Mouse (Mus musculus): Measurements from ENCODE around the gene Plk1. TPM values are rescaled to one million over a fixed set of nuclear protein-coding genes. Genes with fewer than 3 reads are reported as not detected.

Plk1 gene
- polyA plus RNA-seq, 1 experiment from 2014 or later = 50.9 TPM

DNA sequence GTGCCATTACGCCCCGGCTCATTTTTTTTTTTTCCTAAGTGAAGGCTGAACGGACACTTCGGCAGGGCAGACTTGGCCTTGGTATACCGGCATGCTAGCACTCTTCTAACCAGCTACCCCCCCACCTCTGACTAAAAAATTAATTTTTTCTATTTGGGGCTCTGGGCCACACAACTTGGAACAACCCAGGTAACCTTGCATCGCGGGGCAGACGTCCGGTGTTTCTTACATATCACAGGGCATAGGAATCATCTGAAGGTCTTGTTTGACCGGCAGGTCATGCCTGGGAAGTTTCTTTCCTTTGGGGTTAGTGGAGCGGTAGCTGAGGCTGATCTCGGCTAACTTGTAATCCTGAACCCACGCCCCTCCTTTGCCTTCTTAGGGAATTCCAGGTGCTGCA is 751 bp upstream of the Plk1 start:
- H3K4me3 ChIP-seq = peak overlapping the region; percentile 74
- peak overlapping the region; percentile 81 for H3K4me2 ChIP-seq (replicated peaks)
- peaks cover 43% of the 10 kb centered on the region for H3K4me1 ChIP-seq
- ATAC-seq (replicated peaks) = no peak; the same call in 1 of the 2 replicates
- 5% methylated on average over 13 of the region's 13 CpGs for WGBS
- no peaks in the 10 kb centered on the region for H3K9me3 ChIP-seq
- no peaks in the 10 kb centered on the region for H3K27me3 ChIP-seq
- peak overlapping the region; percentile 53 for H3K9ac ChIP-seq (replicated peaks)
- peak overlapping the region; percentile 77 for H3K27ac ChIP-seq (replicated peaks)
- no peaks in the 10 kb centered on the region for H3K36me3 ChIP-seq

GRCm38 (mm10) chr7:122160037-122160436 is 798 bp downstream of the Plk1 start:
- WGBS = under 1% methylated on average over 12 of the region's 12 CpGs
- no peak for ATAC-seq (replicated peaks)
- H3K4me2 ChIP-seq (replicated peaks) = peak overlapping the region; percentile 81

DNA sequence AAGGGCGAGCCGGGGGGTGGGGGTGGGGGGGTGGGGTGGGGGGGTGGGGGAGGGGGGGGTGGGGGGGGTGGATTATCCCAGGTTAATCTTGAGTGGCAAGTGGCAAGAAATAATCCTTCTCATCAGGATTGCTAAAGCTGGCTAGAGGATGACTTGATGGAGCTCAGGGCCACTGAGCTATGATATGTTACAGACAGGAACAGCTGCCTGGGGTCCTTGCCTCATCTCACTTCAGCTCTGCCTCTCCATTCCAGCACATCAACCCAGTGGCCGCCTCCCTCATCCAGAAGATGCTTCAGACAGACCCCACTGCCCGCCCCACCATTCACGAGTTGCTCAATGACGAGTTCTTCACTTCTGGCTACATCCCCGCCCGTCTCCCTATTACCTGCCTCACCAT is 4.5 kb downstream of the Plk1 start:
- no peak overlapping the region for H3K4me3 ChIP-seq
- H3K9ac ChIP-seq (replicated peaks) = no peak overlapping the region
- ATAC-seq (replicated peaks) = no peak
- H3K9me3 ChIP-seq = no peaks in the 10 kb centered on the region
- H3K4me1 ChIP-seq = peaks cover 28% of the 10 kb centered on the region
- H3K4me2 ChIP-seq (replicated peaks) = no peak overlapping the region
- H3K27ac ChIP-seq (replicated peaks) = no peak overlapping the region
- WGBS = 90% methylated on average over 8 of the region's 8 CpGs
- no peaks in the 10 kb centered on the region for H3K27me3 ChIP-seq
- H3K36me3 ChIP-seq = peaks cover 27% of the 10 kb centered on the region

More at GRCm38 (mm10) chr7:122160037-122160436, 798 bp downstream of the Plk1 start:
- Histone ChIP-seq H3K9ac (replicated peaks) (peak overlapping the region; percentile 47), H3K27ac (replicated peaks) (no peak overlapping the region), H3K27me3 (no peaks in the 10 kb centered on the region), H3K4me1 (peaks cover 43% of the 10 kb centered on the region), H3K36me3 (peaks cover 6% of the 10 kb centered on the region), H3K4me3 (peak overlapping the region; percentile 74), H3K9me3 (no peaks in the 10 kb centered on the region)

GRCm38 (mm10) chr7:122167203-122167602 is 8.0 kb downstream of the Plk1 start:
- Histone ChIP-seq H3K4me2 (replicated peaks) (no peak overlapping the region), H3K27me3 (no peaks in the 10 kb centered on the region), H3K36me3 (peaks cover 35% of the 10 kb centered on the region), H3K9me3 (no peaks in the 10 kb centered on the region), H3K4me3 (no peak overlapping the region), H3K27ac (replicated peaks) (no peak overlapping the region), H3K9ac (replicated peaks) (no peak overlapping the region), H3K4me1 (no peaks in the 10 kb centered on the region)
- WGBS = 88% methylated on average over 7 of the region's 7 CpGs
- ATAC-seq (replicated peaks) = no peak

GRCm38 (mm10) chr7:122170705-122171104 is 11.5 kb downstream of the Plk1 start:
- Histone ChIP-seq H3K9ac (replicated peaks) (no peak overlapping the region), H3K27me3 (no peaks in the 10 kb centered on the region), H3K4me1 (no peaks in the 10 kb centered on the region), H3K27ac (replicated peaks) (no peak overlapping the region), H3K4me3 (no peak overlapping the region), H3K9me3 (no peaks in the 10 kb centered on the region), H3K36me3 (peaks cover 26% of the 10 kb centered on the region), H3K4me2 (replicated peaks) (no peak overlapping the region)
- ATAC-seq (replicated peaks) = no peak
- WGBS = 88% methylated on average over 6 of the region's 6 CpGs

DNA sequence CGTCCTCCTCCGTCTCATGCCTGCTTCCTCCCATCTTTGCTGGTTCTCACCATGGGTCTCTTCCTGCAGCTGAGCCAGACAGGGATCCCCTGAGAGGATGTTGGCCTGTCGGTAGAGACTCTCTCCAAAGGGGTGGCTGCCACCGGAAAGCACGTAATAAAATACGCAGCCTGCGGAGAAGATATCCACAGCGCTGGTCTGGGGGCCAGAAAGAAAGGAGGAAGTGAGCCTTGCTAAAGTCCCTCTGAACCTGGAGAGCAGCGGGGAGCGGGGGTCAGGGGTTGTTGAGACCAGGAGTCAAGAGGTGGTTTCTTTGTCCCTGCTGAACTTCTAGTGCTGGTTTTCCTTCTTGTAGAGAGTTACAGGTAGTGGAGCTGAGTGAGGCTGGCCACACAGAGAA is 12.4 kb downstream of the Plk1 start:
- Histone ChIP-seq H3K4me2 (replicated peaks) (no peak overlapping the region), H3K9ac (replicated peaks) (no peak overlapping the region), H3K4me1 (no peaks in the 10 kb centered on the region), H3K27ac (replicated peaks) (no peak overlapping the region), H3K27me3 (no peaks in the 10 kb centered on the region), H3K36me3 (peaks cover 17% of the 10 kb centered on the region), H3K9me3 (no peaks in the 10 kb centered on the region), H3K4me3 (no peak overlapping the region)
- ATAC-seq (replicated peaks) = no peak
- whole genome bisulfite sequencing = 85% methylated on average over 10 of the region's 10 CpGs

DNA sequence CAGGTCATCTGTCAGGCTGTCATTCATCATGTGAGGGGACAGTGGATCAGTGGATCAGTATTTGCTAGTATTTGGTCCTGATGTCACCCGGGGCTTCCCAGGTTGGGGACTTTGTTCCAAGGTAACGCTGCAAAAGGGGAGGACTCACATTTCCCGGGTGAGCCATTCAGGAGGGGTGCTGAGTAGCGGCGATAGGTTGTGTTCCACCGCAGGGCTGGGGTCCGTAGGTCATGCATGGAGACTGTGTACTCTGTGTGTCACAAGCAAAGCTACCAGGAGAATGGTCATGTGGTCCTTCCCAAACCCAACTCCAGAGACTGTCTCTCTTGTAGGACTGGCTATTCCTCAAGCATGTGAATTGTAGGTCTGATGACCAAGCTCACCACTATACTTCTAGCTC is 21.5 kb downstream of the Plk1 start:
- WGBS = 92% methylated on average over 7 of the region's 7 CpGs

GRCm38 (mm10) chr7:122184569-122184968 is 25.3 kb downstream of the Plk1 start:
- Histone ChIP-seq H3K27me3 (no peaks in the 10 kb centered on the region), H3K9ac (replicated peaks) (no peak overlapping the region), H3K4me2 (replicated peaks) (no peak overlapping the region), H3K9me3 (no peaks in the 10 kb centered on the region), H3K4me1 (no peaks in the 10 kb centered on the region), H3K4me3 (no peak overlapping the region), H3K27ac (replicated peaks) (no peak overlapping the region), H3K36me3 (no peaks in the 10 kb centered on the region)
- no peak for ATAC-seq (replicated peaks)
- 74% methylated on average over 5 of the region's 5 CpGs for WGBS

More for the DNA sequence above, 21.5 kb downstream of the Plk1 start:
- H3K36me3 ChIP-seq = no peaks in the 10 kb centered on the region
- no peaks in the 10 kb centered on the region for H3K27me3 ChIP-seq
- no peaks in the 10 kb centered on the region for H3K9me3 ChIP-seq
- H3K4me1 ChIP-seq = no peaks in the 10 kb centered on the region
- H3K4me2 ChIP-seq (replicated peaks) = no peak overlapping the region
- H3K9ac ChIP-seq (replicated peaks) = no peak overlapping the region
- no peak for ATAC-seq (replicated peaks)
- H3K27ac ChIP-seq (replicated peaks) = no peak overlapping the region
- no peak overlapping the region for H3K4me3 ChIP-seq

DNA sequence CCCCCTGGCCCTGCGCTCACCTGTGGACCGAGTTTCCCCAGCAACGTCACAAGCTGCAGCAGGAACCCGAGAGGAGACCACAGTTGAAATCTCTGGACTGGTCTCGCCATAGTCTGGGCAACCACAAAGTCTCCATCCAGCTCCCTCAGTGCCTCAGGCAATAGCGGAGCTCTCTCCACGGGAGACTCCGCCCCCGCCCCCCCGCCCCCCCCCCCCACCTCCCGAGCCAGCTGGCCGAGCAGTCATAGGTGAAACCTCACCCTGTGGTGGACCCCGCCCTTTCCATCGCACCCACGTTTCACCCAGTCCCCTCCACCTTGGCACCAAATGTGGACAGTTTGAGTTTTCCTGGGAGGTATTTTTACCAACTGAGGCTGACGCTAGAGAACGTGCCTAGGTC is 26.8 kb downstream of the Plk1 start, which contains the start of gene Ern2:
Ern2 (minus strand) TSS at position 165 of the 400 bp plus-strand sequence.
- ATAC-seq (replicated peaks) = no peak
- Histone ChIP-seq H3K4me1 (no peaks in the 10 kb centered on the region), H3K4me3 (no peak within 1 kb of the TSS), H3K27ac (replicated peaks) (no peak within 1 kb of the TSS), H3K27me3 (no peaks in the 10 kb centered on the region), H3K9me3 (no peaks in the 10 kb centered on the region), H3K36me3 (no peaks in the 10 kb centered on the region), H3K9ac (replicated peaks) (no peak within 1 kb of the TSS; the same call in 1 of the 2 replicates), H3K4me2 (replicated peaks) (peak within 1 kb of the TSS; percentile 15; the same call in 1 of the 2 replicates)
- WGBS = 17% methylated on average over 12 of the region's 17 CpGs

- Histone ChIP-seq H3K9ac (replicated peaks) (no peak overlapping the region), H3K27me3 (no peaks in the 10 kb centered on the region), H3K4me3 (no peak overlapping the region), H3K27ac (replicated peaks) (no peak overlapping the region), H3K4me2 (replicated peaks) (no peak overlapping the region), H3K4me1 (no peaks in the 10 kb centered on the region), H3K36me3 (no peaks in the 10 kb centered on the region), H3K9me3 (no peaks in the 10 kb centered on the region)
- ATAC-seq (replicated peaks) = no peak
- 27% methylated on average over 7 of the region's 7 CpGs for WGBS
Measured at GRCm38 (mm10) chr7:122189484-122189883, 30.2 kb downstream of the Plk1 start.

- Histone ChIP-seq H3K4me1 (no peaks in the 10 kb centered on the region), H3K27me3 (no peaks in the 10 kb centered on the region), H3K9ac (replicated peaks) (no peak overlapping the region), H3K36me3 (no peaks in the 10 kb centered on the region), H3K4me3 (no peak overlapping the region), H3K27ac (replicated peaks) (no peak overlapping the region), H3K9me3 (no peaks in the 10 kb centered on the region; the same call in 1 of the 2 replicates), H3K4me2 (replicated peaks) (no peak overlapping the region)
- 70% methylated on average over 10 of the region's 10 CpGs for WGBS
- ATAC-seq (replicated peaks) = no peak
Measured at GRCm38 (mm10) chr7:122191097-122191496, 31.9 kb downstream of the Plk1 start.

- Histone ChIP-seq H3K4me2 (replicated peaks) (no peak overlapping the region), H3K4me1 (no peaks in the 10 kb centered on the region), H3K9me3 (no peaks in the 10 kb centered on the region; the same call in 1 of the 2 replicates), H3K9ac (replicated peaks) (no peak overlapping the region), H3K4me3 (no peak overlapping the region), H3K36me3 (no peaks in the 10 kb centered on the region), H3K27me3 (no peaks in the 10 kb centered on the region), H3K27ac (replicated peaks) (no peak overlapping the region)
- ATAC-seq (replicated peaks) = no peak
Measured at GRCm38 (mm10) chr7:122193919-122194318, 34.7 kb downstream of the Plk1 start.

- H3K36me3 ChIP-seq = no peaks in the 10 kb centered on the region
Measured at GRCm38 (mm10) chr7:122196771-122197170, 37.5 kb downstream of the Plk1 start.

More at GRCm38 (mm10) chr7:122196771-122197170, 37.5 kb downstream of the Plk1 start:
- Histone ChIP-seq H3K9me3 (no peaks in the 10 kb centered on the region; the same call in 1 of the 2 replicates), H3K9ac (replicated peaks) (no peak overlapping the region), H3K4me1 (no peaks in the 10 kb centered on the region), H3K27me3 (no peaks in the 10 kb centered on the region), H3K27ac (replicated peaks) (no peak overlapping the region), H3K4me3 (no peak overlapping the region), H3K4me2 (replicated peaks) (no peak overlapping the region)
- no peak for ATAC-seq (replicated peaks)
- WGBS = 92% methylated on average over 9 of the region's 9 CpGs
